Mouse (Mus musculus) embryonic facial prominence, embryonic 10.5 days (tissue): ENCODE data around the gene Phyhipl. TPM values are rescaled to one million over a fixed set of nuclear protein-coding genes. Genes with fewer than 3 reads are reported as not detected.
A peak's percentile ranks its signal among the peaks of the same experiment; 100 is the strongest.

Experiments used
- DNase-seq: peaks from one replicate; pipeline ENCODE4 v3.0.0-alpha.2; 2017; ENCODE audit warnings: low spot score
- H3K27ac ChIP-seq: fragments of 300-500 bp; sonication (generic); replicated peaks from 2 replicates; pipeline ENCODE4 v1.5.1; 2016; ENCODE audit warnings: mild to moderate bottlenecking
- H3K27me3 ChIP-seq: fragments of 300-500 bp; sonication (generic); replicated peaks from 2 replicates; pipeline ENCODE4 v1.6.1; 2016; ENCODE audit warnings: low read depth, mild to moderate bottlenecking; ENCODE audit not compliant: poor library complexity, severe bottlenecking
- H3K36me3 ChIP-seq: fragments of 300-500 bp; sonication (generic); replicated peaks from 2 replicates; pipeline ENCODE4 v1.6.1; 2016; ENCODE audit warnings: mild to moderate bottlenecking, moderate library complexity
- H3K4me1 ChIP-seq: fragments of 300-500 bp; sonication (generic); 2 replicates; pipeline ENCODE4 v1.6.1; 2016
- H3K4me3 ChIP-seq: fragments of 300-500 bp; sonication (generic); 2 replicates; pipeline ENCODE4 v1.5.1; 2016; ENCODE audit warnings: mild to moderate bottlenecking, moderate library complexity
- H3K9me3 ChIP-seq: fragments of 300-500 bp; sonication (generic); 2 replicates; pipeline ENCODE4 v1.6.1; 2016; ENCODE audit warnings: mild to moderate bottlenecking
- WGBS: fragments of 180-500 bp; shearing (Covaris S2); methylation state at CpG from one replicate; pipeline ENCODE4 v1.1.7; 2016; 5-methylcytosine and 5-hydroxymethylcytosine counted together
- polyA plus RNA-seq: library from polyadenylated mRNA; unstranded; fragments of >200 nt; fragmentation: Nextera tagmentation; extraction: Ambion mirVana; gene quantifications from 2 replicates; pipeline ENCODE4 v1.2.1, GENCODE M21; 2016

Phyhipl gene
- 9.2 and 18.5 TPM in 2 replicates for polyA plus RNA-seq

DNA sequence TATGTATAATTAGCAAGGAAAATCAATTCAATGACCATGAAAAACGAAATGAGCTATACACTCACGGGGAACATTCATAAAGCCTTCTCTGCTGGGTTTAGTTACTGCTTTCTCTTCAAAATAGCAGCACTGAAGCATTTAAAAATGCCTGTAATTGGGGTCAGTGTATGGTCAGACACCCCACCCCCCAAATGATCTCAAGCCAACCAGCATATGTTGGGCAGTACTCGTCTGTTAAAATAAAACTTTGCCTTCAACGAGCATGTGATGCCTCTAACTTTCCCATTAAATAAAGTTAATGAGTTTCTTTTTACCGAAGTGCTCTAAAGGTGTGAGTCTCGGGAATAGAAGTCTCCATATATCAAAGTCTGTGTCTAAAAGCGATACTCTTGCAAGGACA is at the start of gene Phyhipl:
Phyhipl (minus strand) TSS at position 138 of the 400 bp plus-strand sequence.
- DNase-seq, result no peak
- no peaks in the 10 kb centered on the region for H3K9me3 ChIP-seq
- H3K4me3 ChIP-seq, result no peak within 1 kb of the TSS
- no peaks in the 10 kb centered on the region for H3K36me3 ChIP-seq
- peaks cover 12% of the 10 kb centered on the region for H3K4me1 ChIP-seq
- no peak within 1 kb of the TSS for H3K27ac ChIP-seq
- no peaks in the 10 kb centered on the region for H3K27me3 ChIP-seq
- 66% methylated on average over 7 of the region's 7 CpGs for WGBS

- WGBS, result 71% methylated on average over 6 of the region's 6 CpGs
These were observed 47.4 kb upstream of the Phyhipl start for GRCm38 (mm10) chr10:70703211-70703610.

DNA sequence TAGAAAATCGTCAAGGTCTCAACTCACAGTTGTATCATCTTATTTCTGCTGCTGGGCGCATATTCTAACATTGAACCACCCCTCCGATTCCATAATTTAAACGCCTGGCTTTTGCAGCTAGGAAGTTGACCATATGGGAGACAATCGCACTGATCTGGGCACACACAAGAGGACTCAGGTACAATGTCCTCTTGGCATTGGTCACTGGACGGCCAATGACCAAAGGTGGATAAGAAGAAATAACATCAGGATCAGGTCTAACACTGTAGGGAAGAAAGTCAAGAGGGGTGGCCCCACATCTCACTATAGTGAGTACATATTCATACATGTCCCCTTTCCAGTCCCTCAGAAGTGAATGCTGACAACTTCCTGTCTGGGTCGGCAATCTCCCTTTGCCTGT is 43.8 kb upstream of the Phyhipl start:
- Histone ChIP-seq H3K36me3 (no peaks in the 10 kb centered on the region), H3K9me3 (no peaks in the 10 kb centered on the region), H3K27ac (no peak overlapping the region), H3K27me3 (no peaks in the 10 kb centered on the region), H3K4me3 (no peak overlapping the region), H3K4me1 (peaks cover 7% of the 10 kb centered on the region; the same call in 1 of the 2 replicates)
- whole genome bisulfite sequencing, result 90% methylated on average over 7 of the region's 7 CpGs
- no peak for DNase-seq

More at GRCm38 (mm10) chr10:70703211-70703610, 47.4 kb upstream of the Phyhipl start:
- no peak overlapping the region for H3K4me3 ChIP-seq
- H3K27ac ChIP-seq, result no peak overlapping the region
- no peaks in the 10 kb centered on the region for H3K9me3 ChIP-seq
- no peaks in the 10 kb centered on the region for H3K4me1 ChIP-seq
- no peak for DNase-seq
- no peaks in the 10 kb centered on the region for H3K36me3 ChIP-seq
- no peaks in the 10 kb centered on the region for H3K27me3 ChIP-seq

- WGBS, result 94% methylated on average over 3 of the region's 3 CpGs
- DNase-seq, result no peak
- Histone ChIP-seq H3K27me3 (no peaks in the 10 kb centered on the region), H3K9me3 (no peaks in the 10 kb centered on the region), H3K4me3 (no peak overlapping the region), H3K4me1 (peaks cover 7% of the 10 kb centered on the region; the same call in 1 of the 2 replicates), H3K36me3 (no peaks in the 10 kb centered on the region), H3K27ac (no peak overlapping the region)
These were observed 42.2 kb upstream of the Phyhipl start for GRCm38 (mm10) chr10:70698014-70698413.

DNA sequence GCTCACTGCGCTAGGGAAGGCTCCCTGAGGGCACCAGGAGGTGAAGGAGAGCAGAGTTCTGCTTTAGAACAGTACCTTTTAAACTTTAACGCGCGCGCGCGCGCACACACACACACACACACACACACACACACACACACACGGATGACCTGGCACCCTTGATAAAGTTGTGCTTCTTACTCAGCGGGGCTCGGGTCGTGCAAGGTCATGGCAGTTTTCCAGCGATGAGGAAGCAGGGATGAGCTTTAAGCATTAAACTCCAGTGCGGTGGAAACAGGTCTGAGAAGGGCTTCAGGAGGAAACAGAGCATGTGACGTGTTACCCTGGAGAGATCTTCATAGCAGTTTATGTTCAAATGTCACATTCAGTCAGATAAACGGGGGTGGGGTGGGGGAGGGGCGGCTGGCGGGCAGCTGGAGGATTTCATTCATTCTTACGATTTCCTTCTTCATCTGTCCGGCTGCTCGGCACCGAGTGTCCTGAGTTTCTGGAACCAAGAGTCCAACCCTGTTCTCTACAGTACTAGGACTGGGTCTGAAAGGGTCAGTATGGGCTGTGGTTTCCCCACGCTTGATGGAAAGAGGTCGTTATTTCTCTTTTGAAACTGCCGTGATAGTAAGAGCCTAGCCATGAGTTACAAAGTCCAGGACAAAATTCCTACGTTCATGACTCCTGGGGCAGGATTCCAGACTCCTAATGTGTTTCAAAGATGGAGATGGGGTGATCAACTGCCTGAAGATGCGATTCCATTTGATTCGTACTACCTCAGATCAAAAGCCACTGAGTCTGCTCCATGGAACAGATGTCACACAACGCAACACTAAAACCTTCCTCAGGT is 41.2 kb upstream of the Phyhipl start:
- no peak overlapping the region for H3K27ac ChIP-seq
- DNase-seq, result no peak
- peaks cover 7% of the 10 kb centered on the region; the same call in 1 of the 2 replicates for H3K4me1 ChIP-seq
- H3K9me3 ChIP-seq, result no peaks in the 10 kb centered on the region
- H3K36me3 ChIP-seq, result no peaks in the 10 kb centered on the region
- WGBS, result 85% methylated on average over 29 of the region's 29 CpGs
- H3K27me3 ChIP-seq, result no peaks in the 10 kb centered on the region
- H3K4me3 ChIP-seq, result no peak overlapping the region

- Histone ChIP-seq H3K27me3 (no peaks in the 10 kb centered on the region), H3K4me1 (peaks cover 33% of the 10 kb centered on the region), H3K36me3 (no peaks in the 10 kb centered on the region), H3K4me3 (no peak overlapping the region), H3K9me3 (no peaks in the 10 kb centered on the region), H3K27ac (no peak overlapping the region)
- DNase-seq, result no peak
- 90% methylated on average over 6 of the region's 6 CpGs for WGBS
These were observed 33.6 kb upstream of the Phyhipl start for GRCm38 (mm10) chr10:70689346-70689745.

GRCm38 (mm10) chr10:70688881-70689280 is 33.1 kb upstream of the Phyhipl start:
- 68% methylated on average over 8 of the region's 8 CpGs for WGBS
- DNase-seq, result peak; percentile 15
- H3K36me3 ChIP-seq, result no peaks in the 10 kb centered on the region

GRCm38 (mm10) chr10:70686941-70687703 is 31.4 kb upstream of the Phyhipl start:
- peak overlapping the region; percentile 44; the same call in 1 of the 2 replicates for H3K27ac ChIP-seq
- no peaks in the 10 kb centered on the region for H3K9me3 ChIP-seq
- H3K27me3 ChIP-seq, result no peaks in the 10 kb centered on the region

More at GRCm38 (mm10) chr10:70688881-70689280, 33.1 kb upstream of the Phyhipl start:
- no peaks in the 10 kb centered on the region for H3K9me3 ChIP-seq
- peaks cover 33% of the 10 kb centered on the region for H3K4me1 ChIP-seq
- no peaks in the 10 kb centered on the region for H3K27me3 ChIP-seq
- H3K27ac ChIP-seq, result no peak overlapping the region
- no peak overlapping the region for H3K4me3 ChIP-seq

GRCm38 (mm10) chr10:70686505-70686904 is 30.7 kb upstream of the Phyhipl start:
- H3K27ac ChIP-seq, result peak overlapping the region; percentile 44; the same call in 1 of the 2 replicates
- no peaks in the 10 kb centered on the region for H3K36me3 ChIP-seq
- WGBS, result 24% methylated on average over 3 of the region's 3 CpGs
- no peak for DNase-seq
- no peak overlapping the region for H3K4me3 ChIP-seq
- H3K27me3 ChIP-seq, result no peaks in the 10 kb centered on the region
- no peaks in the 10 kb centered on the region for H3K9me3 ChIP-seq
- H3K4me1 ChIP-seq, result peaks cover 37% of the 10 kb centered on the region

More at GRCm38 (mm10) chr10:70686941-70687703, 31.4 kb upstream of the Phyhipl start:
- Histone ChIP-seq H3K36me3 (no peaks in the 10 kb centered on the region), H3K4me3 (no peak overlapping the region), H3K4me1 (peaks cover 37% of the 10 kb centered on the region)
- WGBS, result 66% methylated on average over 11 of the region's 11 CpGs
- DNase-seq, result no peak

DNA sequence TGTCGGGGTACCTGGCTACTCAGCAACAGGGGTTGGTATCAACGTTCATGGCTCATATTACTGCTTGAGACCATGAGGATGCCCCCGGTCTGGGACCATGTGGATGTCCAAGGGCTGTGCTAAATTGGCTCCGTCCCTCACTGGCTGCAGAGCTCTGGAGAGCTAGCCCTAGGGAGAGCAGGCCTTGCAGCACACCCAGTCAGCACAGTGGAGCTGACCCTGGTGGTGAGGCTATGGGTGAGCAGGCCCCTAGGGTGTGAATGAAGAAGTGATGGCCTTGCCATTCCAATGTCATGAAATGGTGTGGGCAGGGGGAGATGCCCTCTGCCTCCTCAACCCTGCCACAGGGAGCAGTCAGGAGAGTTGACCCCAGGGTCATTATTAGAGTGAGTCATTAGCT is 27.7 kb upstream of the Phyhipl start:
- Histone ChIP-seq H3K4me1 (peaks cover 27% of the 10 kb centered on the region), H3K27ac (no peak overlapping the region), H3K9me3 (no peaks in the 10 kb centered on the region), H3K36me3 (no peaks in the 10 kb centered on the region), H3K27me3 (no peaks in the 10 kb centered on the region), H3K4me3 (no peak overlapping the region)
- no peak for DNase-seq
- WGBS, result 86% methylated on average over 4 of the region's 4 CpGs

GRCm38 (mm10) chr10:70677946-70678345 is 22.2 kb upstream of the Phyhipl start:
- no peaks in the 10 kb centered on the region for H3K9me3 ChIP-seq
- no peaks in the 10 kb centered on the region for H3K36me3 ChIP-seq
- H3K27ac ChIP-seq, result no peak overlapping the region
- 84% methylated on average over 1 of the region's 1 CpGs for WGBS
- no peaks in the 10 kb centered on the region for H3K27me3 ChIP-seq
- H3K4me1 ChIP-seq, result no peaks in the 10 kb centered on the region
- no peak for DNase-seq
- H3K4me3 ChIP-seq, result no peak overlapping the region

DNA sequence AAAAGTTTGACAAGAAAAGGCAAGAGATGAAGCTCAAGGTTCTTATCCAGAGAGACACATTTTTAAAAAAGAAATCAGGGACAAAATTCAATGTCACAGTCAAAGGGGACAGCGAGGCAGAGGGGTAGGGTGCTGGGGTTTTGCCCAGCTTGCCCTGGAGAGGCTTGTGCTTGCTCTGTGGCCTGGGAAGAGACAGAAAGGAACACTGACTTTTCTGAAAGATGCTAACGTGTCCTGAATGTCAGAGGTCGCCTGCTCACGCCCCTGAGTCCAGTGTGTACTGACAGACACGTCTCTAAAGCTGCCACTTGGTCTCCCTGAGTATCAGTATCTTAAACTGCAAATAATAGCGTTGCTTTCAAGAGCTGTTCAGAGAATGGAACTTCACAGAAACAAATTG is 507 bp upstream of the Phyhipl start:
- Histone ChIP-seq H3K27me3 (no peaks in the 10 kb centered on the region), H3K9me3 (no peaks in the 10 kb centered on the region), H3K4me1 (peaks cover 12% of the 10 kb centered on the region), H3K36me3 (no peaks in the 10 kb centered on the region), H3K27ac (no peak overlapping the region), H3K4me3 (no peak overlapping the region)
- WGBS, result 44% methylated on average over 6 of the region's 6 CpGs
- DNase-seq, result no peak
